Mouse (Mus musculus) left cerebral cortex, adult 2 months (tissue): ENCODE results near the gene Nop16. TPM values are rescaled to one million over a fixed set of nuclear protein-coding genes. Genes with fewer than 3 reads are reported as not detected.

Experiments used
- DNase-seq, 2 experiments: peaks; one replicate each; pipeline ENCODE4 v3.0.0; 2021 to 2022; ENCODE audit warnings: low spot score in 2 of 2, mixed read lengths in 1 of 2; ENCODE audit errors: extremely low spot score in 1 of 2
- H3K27ac ChIP-seq: fragments of 200-600 bp; 2 replicates; pipeline ENCODE4 v1.8.1; 2022
- H3K4me3 ChIP-seq: fragments of 200-600 bp; 2 replicates; pipeline ENCODE4 v1.8.1; 2022
- CTCF ChIP-seq: fragments of 200-600 bp; IDR thresholded peaks from 2 replicates; pipeline ENCODE4 v1.8.1; 2022; ENCODE audit warnings: antibody characterized with exemption, mild to moderate bottlenecking, moderate library complexity
- intact Hi-C: fragments of 180-260 bp; cut with DNase I; formaldehyde crosslinking; loops from one replicate; pipeline ENCODE4 v1.15.1; 2025
- microRNA-seq, 2 experiments: library from miRNA; unstranded; fragments of <30 nt; microRNA quantifications; one replicate each; pipeline ENCODE4 v1.2.0; 2021
- total RNA-seq, 2 experiments: library from RNA; stranded (reverse); gene quantifications; 2 replicates each; pipeline ENCODE4 v1.2.3; 2021

The Nop16 gene
- total RNA-seq, 2 experiments from 2014 or later = 24.1 to 26.8 TPM

DNA sequence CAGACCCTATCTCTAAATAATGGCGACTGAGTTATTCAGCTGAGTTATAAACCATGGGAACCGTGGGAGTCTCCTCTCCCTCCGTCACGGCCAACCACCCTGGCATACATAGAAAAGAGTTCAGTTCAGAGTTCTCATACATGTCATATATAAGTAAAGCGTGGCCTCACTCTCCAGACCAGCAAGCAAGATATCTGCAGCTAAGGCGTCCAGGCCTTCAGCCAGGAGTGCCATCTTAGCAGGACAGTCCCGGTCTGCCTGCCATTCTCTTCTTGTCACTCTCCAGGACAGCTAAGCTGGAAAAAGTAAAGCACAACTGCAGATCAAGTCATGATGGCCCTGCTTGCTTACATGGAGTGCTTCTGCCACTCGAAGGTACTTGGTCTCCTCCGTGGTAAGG is 33.7 kb downstream of the Nop16 start:
- TF ChIP-seq CTCF = no peak
- intact Hi-C loops = no loop called here
- no peak overlapping the region for H3K4me3 ChIP-seq
- H3K27ac ChIP-seq = no peak overlapping the region
- no peak for DNase-seq

DNA sequence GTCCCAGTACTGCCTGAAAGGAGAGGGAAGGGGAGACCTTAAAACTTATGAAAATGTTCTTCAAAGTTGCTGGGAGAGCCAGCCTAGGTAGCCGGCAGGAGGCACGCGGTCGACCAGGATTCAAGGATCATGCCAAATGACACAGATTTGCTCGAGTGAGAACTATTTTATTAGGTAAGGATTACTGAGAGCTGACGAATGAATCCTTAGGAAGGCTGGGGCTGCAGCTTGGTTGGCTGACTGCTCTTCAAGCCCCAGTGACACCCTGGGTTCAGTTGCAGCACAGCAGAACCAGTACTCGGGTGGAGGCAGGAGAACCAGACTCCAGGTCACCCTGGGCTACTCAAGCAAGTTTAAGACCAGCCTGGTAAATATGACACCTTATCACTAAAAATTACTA is 41.9 kb downstream of the Nop16 start:
- TF ChIP-seq CTCF = no peak
- H3K4me3 ChIP-seq = no peak overlapping the region
- H3K27ac ChIP-seq = no peak overlapping the region
- intact Hi-C loops = no loop called here
- no peak for DNase-seq

Small RNA genes within 50 kb of the gene (microRNA-seq; reads per million reads assigned to microRNA genes)
- 0 reads per million in 2 experiments for gene Gm24195

Other genes with a start within 250 kb of the Nop16 start
- gene Cplx2, start 218.7 kb downstream of the Nop16 start, total RNA-seq = 100 to 1,000 TPM; 798 to 848 TPM
- 10 to 100 TPM; 35.6 to 36.0 TPM for gene Thoc3, start 121.2 kb downstream of the Nop16 start, total RNA-seq
- 10 to 100 TPM; 16.0 TPM for gene Simc1, start 86.3 kb downstream of the Nop16 start, total RNA-seq
- 100 to 1,000 TPM; 134 to 143 TPM for gene 4833439L19Rik, start 24.7 kb downstream of the Nop16 start, total RNA-seq
- gene Arl10, start 15.1 kb downstream of the Nop16 start, total RNA-seq = 10 to 100 TPM; 24.1 to 25.6 TPM
- 100 to 1,000 TPM; 134 to 144 TPM for gene Higd2a, start 117 bp upstream of the Nop16 start, total RNA-seq
- 100 to 1,000 TPM; 304 to 316 TPM for gene Cltb, start 21.3 kb upstream of the Nop16 start, total RNA-seq
- gene Faf2, start 31.7 kb upstream of the Nop16 start, total RNA-seq = 10 to 100 TPM; 48.4 to 53.1 TPM
- 100 to 1,000 TPM; 156 to 185 TPM for gene Rnf44, start 103.8 kb upstream of the Nop16 start, total RNA-seq
- under 1 TPM; 0.16 to 0.45 TPM for gene Cdhr2, start 111.4 kb upstream of the Nop16 start, total RNA-seq
- 100 to 1,000 TPM; 128 to 130 TPM for gene Gprin1, start 159.8 kb upstream of the Nop16 start, total RNA-seq
- 100 to 1,000 TPM; 869 to 881 TPM for gene Sncb, start 176.5 kb upstream of the Nop16 start, total RNA-seq
- gene Eif4e1b, start 193.9 kb upstream of the Nop16 start, total RNA-seq = not detected
- 10 to 100 TPM; 91.7 to 95.3 TPM for gene Tspan17, start 199.3 kb upstream of the Nop16 start, total RNA-seq